Mouse (Mus musculus): Measurements from ENCODE around the gene Atp5e.

Atp5e gene

GRCm38 (mm10) chr2:174436076-174436701 is 27.7 kb downstream of the Atp5e start:
- CTCF ChIA-PET = interaction anchor here in 1 of 4 experiments (0.6 kb wide), 1 partner anchor 152 kb away, joined by 3 read pairs; the partner anchor contains the start of gene Gnas
- POLR2A ChIA-PET = no interaction called here

GRCm38 (mm10) chr2:174434943-174435342 is 29.0 kb downstream of the Atp5e start:
- POLR2A ChIA-PET = interaction anchor here in 1 of 4 experiments (1.3 to 1.4 kb wide), 2 partner anchors 13 to 107 kb away, joined by 3 to 4 read pairs; no protein-coding TSS in a partner anchor
- CTCF ChIA-PET = interaction anchor here in 1 of 4 experiments (0.6 kb wide), 1 partner anchor 1744 kb away, joined by 11 read pairs; no protein-coding TSS in a partner anchor

GRCm38 (mm10) chr2:174428996-174429591 is 34.8 kb downstream of the Atp5e start:
- POLR2A ChIA-PET = interaction anchor here in 2 of 4 experiments (1.7 to 5.2 kb wide), 5 partner anchors 9 to 28 kb away, joined by 4 to 21 read pairs (median 4); partner anchors contain the start of genes Ctsz (in 1 of the 2), Nelfcd (in 1 of the 2) and Tubb1 (in 1 of the 2)
- CTCF ChIA-PET = no interaction called here

GRCm38 (mm10) chr2:174428076-174428835 is 35.6 kb downstream of the Atp5e start:
- ChIA-PET POLR2A (interaction anchor here in 2 of 4 experiments (0.9 to 5.2 kb wide), 10 partner anchors 10 to 132 kb away, joined by 3 to 21 read pairs (median 4); partner anchors contain the start of genes Ctsz (in 2 of the 2), Nelfcd (in 1 of the 2) and Tubb1 (in 1 of the 2)), CTCF (no interaction called here)

- CTCF ChIA-PET = interaction anchor here in 1 of 4 experiments (0.6 kb wide), 1 partner anchor 1366 kb away, joined by 3 read pairs; no protein-coding TSS in a partner anchor
- POLR2A ChIA-PET = interaction anchor here (0.5 to 5.2 kb wide), 10 partner anchors 9 to 93 kb away, joined by 3 to 21 read pairs (median 4); partner anchors contain the start of genes Ctsz (in 3 of the 4), Atp5e (in 1 of the 4) and Tubb1 (in 1 of the 4)
These were observed 37.0 kb downstream of the Atp5e start for GRCm38 (mm10) chr2:174426856-174427255.

- ChIA-PET POLR2A (interaction anchor here in 1 of 4 experiments (5.2 kb wide), 1 partner anchor 7 kb away, joined by 21 read pairs; no protein-coding TSS in a partner anchor), CTCF (no interaction called here)
These were observed 39.4 kb downstream of the Atp5e start for GRCm38 (mm10) chr2:174424301-174425085.

GRCm38 (mm10) chr2:174421107-174421506 is 42.8 kb downstream of the Atp5e start:
- ChIA-PET CTCF (interaction anchor here in 1 of 4 experiments (0.6 kb wide), 1 partner anchor 12 kb away, joined by 3 read pairs; no protein-coding TSS in a partner anchor), POLR2A (interaction anchor here in 3 of 4 experiments (1.0 to 1.4 kb wide), 4 partner anchors 9 to 101 kb away, joined by 3 read pairs; no protein-coding TSS in a partner anchor)

GRCm38 (mm10) chr2:174415731-174416310 is 48.1 kb downstream of the Atp5e start, which contains the start of gene Nelfcd:
TSS of gene Nelfcd (plus strand) at chr2:174415804.
- ChIA-PET CTCF (interaction anchor here in 3 of 4 experiments (0.6 to 0.7 kb wide), 6 partner anchors 15 to 1445 kb away, joined by 3 to 9 read pairs (median 4); no protein-coding TSS in a partner anchor), POLR2A (interaction anchor here in 2 of 4 experiments (0.7 to 1.6 kb wide), 6 partner anchors 13 to 1199 kb away, joined by 3 to 4 read pairs (median 4); partner anchors contain the start of gene Atp5e (in 1 of the 2))

- ChIA-PET CTCF (interaction anchor here in 3 of 4 experiments (0.6 to 0.7 kb wide), 6 partner anchors 15 to 1444 kb away, joined by 3 to 9 read pairs (median 4); no protein-coding TSS in a partner anchor), POLR2A (interaction anchor here in 2 of 4 experiments (0.7 to 1.6 kb wide), 6 partner anchors 14 to 1198 kb away, joined by 3 to 4 read pairs (median 4); partner anchors contain the start of gene Atp5e (in 1 of the 2))
These were observed 48.7 kb downstream of the Atp5e start for GRCm38 (mm10) chr2:174415001-174415730.

- ChIA-PET CTCF (no interaction called here), POLR2A (interaction anchor here in 1 of 4 experiments (1.4 to 1.5 kb wide), 2 partner anchors 11 to 50 kb away, joined by 5 to 8 read pairs; partner anchors contain the start of gene Atp5e)
These were observed 50.8 kb downstream of the Atp5e start for GRCm38 (mm10) chr2:174413127-174413526.
